Mouse (Mus musculus): ENCODE results near the gene Nfkbil1. TPM values are rescaled to one million over a fixed set of nuclear protein-coding genes. Genes with fewer than 3 reads are reported as not detected.

Nfkbil1 gene
- polyA plus RNA-seq, 1 experiment from 2014 or later = 4.1 TPM

GRCm38 (mm10) chr17:35251981-35252380 is 16.4 kb upstream of the Nfkbil1 start:
- Histone ChIP-seq H3K4me2 (ENCODE audit: low read depth, low read length) (no peak overlapping the region), H3K4me1 (ENCODE audit: insufficient read depth) (no peaks in the 10 kb centered on the region), H3K27me3 (ENCODE audit: insufficient read depth, low read length) (no peaks in the 10 kb centered on the region), H3K9ac (replicated peaks) (no peak overlapping the region), H3K27ac (ENCODE audit: low read depth) (no peak overlapping the region), H3K9me3 (ENCODE audit: low read length) (no peaks in the 10 kb centered on the region), H3K4me3 (ENCODE audit: low read depth, low read length) (no peak overlapping the region), H3K36me3 (replicated peaks; ENCODE audit: insufficient read depth, low read length) (peaks cover 71% of the 10 kb centered on the region)
- 83% methylated on average over 5 of the region's 5 CpGs for WGBS (ENCODE audit: insufficient replicate concordance)
- TF ChIP-seq CTCF (IDR thresholded peaks at IDR 0.05; ENCODE audit: low read depth) (no peak), EP300 (IDR thresholded peaks at IDR 0.05; ENCODE audit: low read depth) (no peak)
- DNase-seq (no peak), ATAC-seq (no peak)

- Histone ChIP-seq H3K9me3 (ENCODE audit: low read length) (no peaks in the 10 kb centered on the region), H3K4me1 (ENCODE audit: insufficient read depth) (peaks cover 4% of the 10 kb centered on the region; the same call in 1 of the 2 replicates), H3K9ac (replicated peaks) (no peak overlapping the region), H3K4me3 (ENCODE audit: low read depth, low read length) (no peak overlapping the region), H3K36me3 (replicated peaks; ENCODE audit: insufficient read depth, low read length) (peaks cover 78% of the 10 kb centered on the region), H3K4me2 (ENCODE audit: low read depth, low read length) (no peak overlapping the region), H3K27ac (ENCODE audit: low read depth) (0 out of 2 replicates have a peak overlapping the region, but pooled peaks have one; percentile 22), H3K27me3 (ENCODE audit: insufficient read depth, low read length) (no peaks in the 10 kb centered on the region)
- WGBS (ENCODE audit: insufficient replicate concordance) = 74% methylated on average over 15 of the region's 15 CpGs
- TF ChIP-seq EP300 (IDR thresholded peaks at IDR 0.05; ENCODE audit: low read depth) = no peak
- peak; percentile 48 for DNase-seq
- ATAC-seq = peak; percentile 76
These were observed 15.6 kb upstream of the Nfkbil1 start for GRCm38 (mm10) chr17:35251162-35251719.

GRCm38 (mm10) chr17:35250348-35251120 is 14.9 kb upstream of the Nfkbil1 start:
- H3K36me3 ChIP-seq (replicated peaks; ENCODE audit: insufficient read depth, low read length) = peaks cover 85% of the 10 kb centered on the region
- 82% methylated on average over 3 of the region's 3 CpGs for WGBS (ENCODE audit: insufficient replicate concordance)
- peaks cover 7% of the 10 kb centered on the region; the same call in 1 of the 2 replicates for H3K4me1 ChIP-seq (ENCODE audit: insufficient read depth)
- no peak overlapping the region for H3K4me3 ChIP-seq (ENCODE audit: low read depth, low read length)
- no peak for DNase-seq
- TF ChIP-seq CTCF (IDR thresholded peaks at IDR 0.05; ENCODE audit: low read depth) (no peak), EP300 (IDR thresholded peaks at IDR 0.05; ENCODE audit: low read depth) (no peak)
- H3K27me3 ChIP-seq (ENCODE audit: insufficient read depth, low read length) = no peaks in the 10 kb centered on the region
- H3K9ac ChIP-seq (replicated peaks) = no peak overlapping the region
- 0 out of 2 replicates have a peak overlapping the region, but pooled peaks have one; percentile 22 for H3K27ac ChIP-seq (ENCODE audit: low read depth)
- H3K4me2 ChIP-seq (ENCODE audit: low read depth, low read length) = no peak overlapping the region
- no peak for ATAC-seq
- no peaks in the 10 kb centered on the region for H3K9me3 ChIP-seq (ENCODE audit: low read length)

- no peak for ATAC-seq
- peaks cover 13% of the 10 kb centered on the region for H3K4me1 ChIP-seq (ENCODE audit: insufficient read depth)
These were observed 14.0 kb upstream of the Nfkbil1 start for GRCm38 (mm10) chr17:35249451-35250197.

DNA sequence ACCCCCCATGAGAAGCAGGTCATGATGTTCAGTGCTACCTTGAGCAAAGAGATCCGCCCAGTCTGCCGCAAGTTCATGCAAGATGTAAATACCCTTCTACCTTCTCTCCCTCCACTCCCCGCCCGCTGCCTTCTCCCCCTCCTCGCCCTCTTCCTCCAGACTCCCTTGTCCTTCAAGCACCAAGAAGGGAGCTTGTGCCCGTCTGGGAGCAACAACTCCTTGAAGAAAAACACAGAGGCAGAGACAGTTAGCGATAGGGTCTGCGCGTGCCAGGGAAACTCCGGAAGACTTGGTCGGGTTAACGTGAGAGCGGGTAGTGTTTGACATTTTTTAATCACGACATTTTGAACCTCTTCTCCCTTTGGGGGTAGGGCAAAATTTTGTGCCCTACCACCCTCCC is 13.4 kb upstream of the Nfkbil1 start:
- H3K4me2 ChIP-seq (ENCODE audit: low read depth, low read length) = no peak overlapping the region
- no peak for TF ChIP-seq CTCF (IDR thresholded peaks at IDR 0.05; ENCODE audit: low read depth)
- no peak for TF ChIP-seq EP300 (IDR thresholded peaks at IDR 0.05; ENCODE audit: low read depth)
- ATAC-seq (no peak), DNase-seq (no peak)
- H3K9ac ChIP-seq (replicated peaks) = no peak overlapping the region
- peaks cover 99% of the 10 kb centered on the region for H3K36me3 ChIP-seq (replicated peaks; ENCODE audit: insufficient read depth, low read length)
- H3K4me3 ChIP-seq (ENCODE audit: low read depth, low read length) = no peak overlapping the region
- no peaks in the 10 kb centered on the region for H3K9me3 ChIP-seq (ENCODE audit: low read length)
- no peak overlapping the region for H3K27ac ChIP-seq (ENCODE audit: low read depth)
- H3K4me1 ChIP-seq (ENCODE audit: insufficient read depth) = peaks cover 20% of the 10 kb centered on the region
- WGBS (ENCODE audit: insufficient replicate concordance) = 89% methylated on average over 14 of the region's 14 CpGs
- no peaks in the 10 kb centered on the region for H3K27me3 ChIP-seq (ENCODE audit: insufficient read depth, low read length)

More at GRCm38 (mm10) chr17:35249451-35250197, 14.0 kb upstream of the Nfkbil1 start:
- Histone ChIP-seq H3K4me2 (ENCODE audit: low read depth, low read length) (no peak overlapping the region), H3K4me3 (ENCODE audit: low read depth, low read length) (no peak overlapping the region), H3K9me3 (ENCODE audit: low read length) (no peaks in the 10 kb centered on the region), H3K36me3 (replicated peaks; ENCODE audit: insufficient read depth, low read length) (peaks cover 94% of the 10 kb centered on the region), H3K9ac (replicated peaks) (no peak overlapping the region), H3K27ac (ENCODE audit: low read depth) (no peak overlapping the region), H3K27me3 (ENCODE audit: insufficient read depth, low read length) (no peaks in the 10 kb centered on the region)
- DNase-seq = no peak
- no peak for TF ChIP-seq EP300 (IDR thresholded peaks at IDR 0.05; ENCODE audit: low read depth)
- TF ChIP-seq CTCF (IDR thresholded peaks at IDR 0.05; ENCODE audit: low read depth) = no peak
- WGBS (ENCODE audit: insufficient replicate concordance) = 85% methylated on average over 19 of the region's 19 CpGs

GRCm38 (mm10) chr17:35247144-35247543 is 11.6 kb upstream of the Nfkbil1 start:
- DNase-seq (no peak), ATAC-seq (no peak)
- H3K9ac ChIP-seq (replicated peaks) = peak overlapping the region; percentile 11; the same call in 1 of the 2 replicates
- no peak overlapping the region for H3K4me3 ChIP-seq (ENCODE audit: low read depth, low read length)
- no peaks in the 10 kb centered on the region for H3K27me3 ChIP-seq (ENCODE audit: insufficient read depth, low read length)
- TF ChIP-seq EP300 (IDR thresholded peaks at IDR 0.05; ENCODE audit: low read depth) (no peak), CTCF (IDR thresholded peaks at IDR 0.05; ENCODE audit: low read depth) (no peak)
- H3K4me1 ChIP-seq (ENCODE audit: insufficient read depth) = peaks cover 30% of the 10 kb centered on the region
- no peaks in the 10 kb centered on the region for H3K9me3 ChIP-seq (ENCODE audit: low read length)
- 83% methylated on average over 7 of the region's 7 CpGs for WGBS (ENCODE audit: insufficient replicate concordance)
- no peak overlapping the region for H3K27ac ChIP-seq (ENCODE audit: low read depth)
- no peak overlapping the region for H3K4me2 ChIP-seq (ENCODE audit: low read depth, low read length)
- H3K36me3 ChIP-seq (replicated peaks; ENCODE audit: insufficient read depth, low read length) = peaks cover 87% of the 10 kb centered on the region

All from liver, postnatal 0 days (tissue).